Mouse (Mus musculus): ENCODE measurements around the gene Npdc1. TPM values are rescaled to one million over a fixed set of nuclear protein-coding genes. Genes with fewer than 3 reads are reported as not detected.

Npdc1 gene
- polyA plus RNA-seq (2012; ENCODE audit: insufficient read depth, insufficient read length, missing spikeins), result 5.0 and 6.6 TPM in 2 replicates

GRCm38 (mm10) chr2:25399051-25399450, at the start of gene Npdc1:
TSS of gene Npdc1 (plus strand) at chr2:25399351.
- no peak within 1 kb of the TSS for H3K27ac ChIP-seq (ENCODE audit: insufficient read depth, low read depth, low read length)
- TF ChIP-seq POLR2A (IDR thresholded peaks at IDR 0.05; ENCODE audit: borderline replicate concordance, low read depth, low read length), result no peak
- no peak for TF ChIP-seq CTCF (IDR thresholded peaks at IDR 0.05; ENCODE audit: low read depth, low read length)
- H3K4me3 ChIP-seq (ENCODE audit: insufficient read depth, low read length), result no peak within 1 kb of the TSS
- H3K4me1 ChIP-seq (ENCODE audit: control insufficient read depth, insufficient read depth, low read length), result no peaks in the 10 kb centered on the region; the same call in 1 of the 2 replicates

DNA sequence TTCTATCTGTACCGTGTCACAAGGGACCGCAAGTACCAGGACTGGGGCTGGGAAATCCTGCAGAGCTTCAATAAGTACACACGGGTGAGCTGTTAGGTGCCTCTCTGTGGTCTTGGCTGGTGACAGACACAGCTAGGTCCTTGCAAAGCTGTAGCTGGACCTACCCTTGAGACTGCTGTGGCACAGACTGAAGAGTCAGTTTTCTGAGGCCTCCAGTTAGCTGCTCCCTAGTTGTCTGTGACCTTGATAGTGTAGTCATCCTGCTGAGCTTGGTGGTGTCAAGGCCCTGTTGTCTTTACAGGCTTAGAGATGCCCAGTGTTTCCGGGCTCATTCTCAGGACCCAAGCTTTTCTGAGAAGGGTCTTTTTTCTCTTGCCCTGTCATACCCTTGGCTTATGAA, 49.7 kb upstream of the Npdc1 start:
- peaks cover 9% of the 10 kb centered on the region for H3K4me1 ChIP-seq (ENCODE audit: control insufficient read depth, insufficient read depth, low read length)
- TF ChIP-seq POLR2A (IDR thresholded peaks at IDR 0.05; ENCODE audit: borderline replicate concordance, low read depth, low read length) (no peak), CTCF (IDR thresholded peaks at IDR 0.05; ENCODE audit: low read depth, low read length) (no peak)
- H3K27ac ChIP-seq (ENCODE audit: insufficient read depth, low read depth, low read length), result no peak overlapping the region
- H3K4me3 ChIP-seq (ENCODE audit: insufficient read depth, low read length), result no peak overlapping the region

DNA sequence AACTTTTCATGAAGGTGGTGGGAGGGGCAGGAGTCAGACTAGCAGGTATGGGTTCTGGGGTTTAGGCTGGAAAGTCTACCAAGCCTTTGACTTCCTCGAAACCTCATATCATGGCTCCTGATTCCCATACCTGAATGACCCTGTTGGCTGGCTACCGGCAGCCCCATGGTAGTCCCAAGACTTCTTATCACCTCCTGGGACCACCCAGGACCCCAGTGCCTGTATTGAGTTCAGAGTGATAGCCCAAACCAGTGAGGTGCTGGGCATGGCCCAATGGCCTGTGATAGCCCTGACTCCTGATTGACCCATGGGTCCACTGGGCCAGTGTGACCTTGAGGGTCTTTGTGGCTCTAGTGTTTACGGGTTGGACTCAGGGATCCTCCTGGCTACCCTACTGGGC, 48.5 kb upstream of the Npdc1 start:
- no peak for TF ChIP-seq POLR2A (IDR thresholded peaks at IDR 0.05; ENCODE audit: borderline replicate concordance, low read depth, low read length)
- TF ChIP-seq CTCF (IDR thresholded peaks at IDR 0.05; ENCODE audit: low read depth, low read length), result no peak
- H3K27ac ChIP-seq (ENCODE audit: insufficient read depth, low read depth, low read length), result no peak overlapping the region
- H3K4me1 ChIP-seq (ENCODE audit: control insufficient read depth, insufficient read depth, low read length), result peaks cover 15% of the 10 kb centered on the region
- H3K4me3 ChIP-seq (ENCODE audit: insufficient read depth, low read length), result no peak overlapping the region

- Histone ChIP-seq H3K27ac (ENCODE audit: insufficient read depth, low read depth, low read length) (no peak overlapping the region), H3K4me3 (ENCODE audit: insufficient read depth, low read length) (peak overlapping the region; percentile 78; the same call in 1 of the 2 replicates), H3K4me1 (ENCODE audit: control insufficient read depth, insufficient read depth, low read length) (peaks cover 20% of the 10 kb centered on the region)
- TF ChIP-seq POLR2A (IDR thresholded peaks at IDR 0.05; ENCODE audit: borderline replicate concordance, low read depth, low read length) (no peak), CTCF (IDR thresholded peaks at IDR 0.05; ENCODE audit: low read depth, low read length) (no peak)
These were observed 44.9 kb upstream of the Npdc1 start for GRCm38 (mm10) chr2:25354211-25354610.

DNA sequence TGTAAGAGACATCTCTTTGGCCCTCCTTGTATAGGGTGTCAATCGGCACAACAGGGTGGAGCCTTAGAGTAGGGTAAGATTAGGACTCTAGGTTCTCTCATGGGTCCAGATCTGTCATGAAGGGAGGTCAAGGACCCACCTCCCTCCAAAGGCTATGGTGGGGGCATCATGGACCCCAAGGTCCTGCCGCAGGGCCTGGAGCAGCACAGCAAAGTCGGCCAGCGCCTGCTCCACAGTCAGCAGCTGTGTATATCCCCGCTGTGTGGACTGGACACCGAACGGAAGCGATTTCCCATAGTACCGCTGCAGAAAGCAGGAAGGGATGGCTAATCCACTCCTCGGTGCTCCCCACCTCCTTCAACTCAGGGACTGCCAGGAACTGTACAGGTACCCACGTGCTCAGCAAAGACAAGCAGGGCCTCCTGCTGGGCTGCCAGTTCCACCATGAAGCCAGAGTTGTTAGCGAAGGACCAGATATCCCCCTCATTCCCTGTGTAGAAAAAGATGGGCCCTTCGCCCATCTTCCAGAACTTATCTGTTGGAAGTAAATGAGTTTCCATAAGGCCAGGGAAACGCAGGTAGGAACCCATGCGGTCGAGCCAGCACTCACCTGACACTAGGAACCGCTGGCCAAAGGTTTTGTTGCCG, 43.6 kb upstream of the Npdc1 start:
- Histone ChIP-seq H3K4me3 (ENCODE audit: insufficient read depth, low read length) (peak overlapping the region; percentile 78), H3K4me1 (ENCODE audit: control insufficient read depth, insufficient read depth, low read length) (peaks cover 20% of the 10 kb centered on the region), H3K27ac (ENCODE audit: insufficient read depth, low read depth, low read length) (peak overlapping the region; percentile 64)
- TF ChIP-seq CTCF (IDR thresholded peaks at IDR 0.05; ENCODE audit: low read depth, low read length) (no peak), POLR2A (IDR thresholded peaks at IDR 0.05; ENCODE audit: borderline replicate concordance, low read depth, low read length) (no peak)

DNA sequence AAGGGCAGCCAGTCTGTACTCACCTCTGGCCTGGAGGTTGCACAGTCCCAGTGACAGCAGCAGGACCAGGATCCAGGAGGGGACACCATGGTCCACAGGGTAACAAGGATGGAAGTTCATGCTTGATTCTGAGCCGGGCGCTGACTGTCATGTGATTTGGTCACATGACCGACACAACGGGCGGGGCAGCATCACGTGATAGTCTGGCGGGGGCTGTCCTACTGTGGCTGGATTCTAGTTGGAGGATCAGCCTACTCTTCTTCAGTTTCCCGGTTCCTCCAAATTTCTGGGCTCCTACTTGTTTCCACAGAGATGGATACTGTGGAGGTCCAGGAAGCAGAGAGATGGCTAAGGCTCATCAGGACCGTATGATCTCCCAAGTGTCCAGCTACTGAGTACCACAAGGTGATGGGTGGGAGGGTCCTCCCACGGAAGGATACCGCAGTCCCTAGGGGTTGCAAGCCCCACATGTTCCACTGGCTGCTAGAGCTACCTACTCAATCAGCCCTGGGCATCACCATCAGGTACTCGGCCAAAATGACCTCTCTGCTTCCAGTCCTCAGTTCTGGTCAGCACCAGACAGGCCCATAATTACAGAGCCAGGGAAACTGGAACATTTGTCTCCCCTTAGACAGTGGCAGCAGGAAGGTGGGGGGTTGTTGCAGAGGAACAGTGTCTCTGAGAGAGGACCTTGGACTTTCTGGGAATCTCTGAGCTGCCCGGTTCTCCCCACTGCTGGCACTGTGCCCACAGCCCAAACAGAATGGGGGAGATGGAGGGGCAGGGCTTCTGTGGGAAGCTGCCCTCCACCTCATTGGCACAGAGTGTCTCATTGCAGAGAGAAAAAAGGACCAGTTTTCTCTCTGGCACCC, 42.7 kb upstream of the Npdc1 start, which contains the start of gene Dpp7:
TSS of gene Dpp7 (minus strand) at position 152 of the 872 bp plus-strand sequence.
- TF ChIP-seq POLR2A (IDR thresholded peaks at IDR 0.05; ENCODE audit: borderline replicate concordance, low read depth, low read length) (peak; percentile 49; the same call in 1 of the 2 replicates), CTCF (IDR thresholded peaks at IDR 0.05; ENCODE audit: low read depth, low read length) (0 out of 2 replicates have a peak, but pooled peaks have one; percentile 11)
- H3K27ac ChIP-seq (ENCODE audit: insufficient read depth, low read depth, low read length), result peak within 1 kb of the TSS; percentile 64
- H3K4me3 ChIP-seq (ENCODE audit: insufficient read depth, low read length), result peak within 1 kb of the TSS; percentile 78
- peaks cover 20% of the 10 kb centered on the region for H3K4me1 ChIP-seq (ENCODE audit: control insufficient read depth, insufficient read depth, low read length)

GRCm38 (mm10) chr2:25359848-25360247, 39.3 kb upstream of the Npdc1 start:
- Histone ChIP-seq H3K4me3 (ENCODE audit: insufficient read depth, low read length) (no peak overlapping the region), H3K27ac (ENCODE audit: insufficient read depth, low read depth, low read length) (no peak overlapping the region)
- TF ChIP-seq POLR2A (IDR thresholded peaks at IDR 0.05; ENCODE audit: borderline replicate concordance, low read depth, low read length) (no peak), CTCF (IDR thresholded peaks at IDR 0.05; ENCODE audit: low read depth, low read length) (no peak)

DNA sequence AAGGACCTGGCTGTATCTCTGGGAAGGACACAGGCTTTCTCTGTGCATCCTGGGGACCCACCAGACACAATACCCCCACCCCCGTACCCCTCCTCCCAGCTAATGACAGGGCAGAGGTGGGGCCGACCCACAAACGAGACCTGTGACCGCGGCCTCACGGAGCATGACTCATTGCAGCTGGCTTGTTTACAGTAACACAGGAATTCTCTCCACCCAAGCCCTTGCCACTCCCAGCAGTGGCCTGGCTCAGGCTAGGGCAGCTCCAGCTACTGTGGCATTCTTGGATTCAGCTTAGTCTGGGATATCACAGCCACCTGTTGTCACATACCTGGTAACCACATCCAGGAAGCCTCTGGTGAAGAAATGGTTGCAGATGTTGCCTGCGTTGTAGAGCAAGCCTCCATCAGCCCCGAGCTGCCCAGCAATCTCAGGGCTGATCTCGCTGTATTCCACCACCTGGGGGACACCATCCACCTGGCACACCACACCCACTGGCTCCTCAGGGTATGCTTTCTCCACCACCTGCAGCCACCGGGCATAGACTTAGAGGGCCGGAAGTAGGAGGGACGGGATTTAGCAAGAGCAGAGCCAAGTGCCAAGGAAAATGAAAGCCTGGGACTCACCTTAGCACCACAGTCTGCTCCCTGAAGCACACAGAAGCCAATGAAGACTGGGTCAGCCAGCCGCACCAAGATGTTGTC, 35.5 kb upstream of the Npdc1 start:
- Histone ChIP-seq H3K27ac (ENCODE audit: insufficient read depth, low read depth, low read length) (no peak overlapping the region), H3K4me3 (ENCODE audit: insufficient read depth, low read length) (peak overlapping the region; percentile 96), H3K4me1 (ENCODE audit: control insufficient read depth, insufficient read depth, low read length) (peaks cover 26% of the 10 kb centered on the region)
- no peak for TF ChIP-seq POLR2A (IDR thresholded peaks at IDR 0.05; ENCODE audit: borderline replicate concordance, low read depth, low read length)

More at GRCm38 (mm10) chr2:25359848-25360247, 39.3 kb upstream of the Npdc1 start:
- peaks cover 26% of the 10 kb centered on the region for H3K4me1 ChIP-seq (ENCODE audit: control insufficient read depth, insufficient read depth, low read length)

DNA sequence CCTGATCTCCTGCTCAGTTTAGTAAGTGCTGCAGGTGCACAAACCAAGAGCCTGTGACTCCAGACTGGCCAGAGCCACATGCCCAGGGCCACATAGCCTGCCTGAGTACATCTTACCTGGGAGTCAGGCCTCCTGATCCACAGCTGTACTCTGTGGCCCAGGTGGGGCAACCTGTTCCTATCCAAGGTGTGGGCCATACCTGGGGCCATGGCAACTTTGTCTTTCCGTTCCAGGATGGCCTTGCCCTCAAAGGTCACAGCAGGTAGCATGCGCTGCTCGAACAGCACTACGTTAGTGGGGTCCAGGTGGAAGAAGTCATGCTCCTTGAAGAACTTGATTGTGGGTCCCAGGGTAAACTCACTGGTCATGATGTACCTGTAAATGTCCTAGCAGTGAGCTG, 34.8 kb upstream of the Npdc1 start:
- peak overlapping the region; percentile 96 for H3K4me3 ChIP-seq (ENCODE audit: insufficient read depth, low read length)
- peak overlapping the region; percentile 100 for H3K27ac ChIP-seq (ENCODE audit: insufficient read depth, low read depth, low read length)
- no peak for TF ChIP-seq CTCF (IDR thresholded peaks at IDR 0.05; ENCODE audit: low read depth, low read length)
- no peak for TF ChIP-seq POLR2A (IDR thresholded peaks at IDR 0.05; ENCODE audit: borderline replicate concordance, low read depth, low read length)
- peaks cover 26% of the 10 kb centered on the region for H3K4me1 ChIP-seq (ENCODE audit: control insufficient read depth, insufficient read depth, low read length)
